Mouse (Mus musculus): ENCODE measurements around the gene Cited4.

Cited4 gene

DNA sequence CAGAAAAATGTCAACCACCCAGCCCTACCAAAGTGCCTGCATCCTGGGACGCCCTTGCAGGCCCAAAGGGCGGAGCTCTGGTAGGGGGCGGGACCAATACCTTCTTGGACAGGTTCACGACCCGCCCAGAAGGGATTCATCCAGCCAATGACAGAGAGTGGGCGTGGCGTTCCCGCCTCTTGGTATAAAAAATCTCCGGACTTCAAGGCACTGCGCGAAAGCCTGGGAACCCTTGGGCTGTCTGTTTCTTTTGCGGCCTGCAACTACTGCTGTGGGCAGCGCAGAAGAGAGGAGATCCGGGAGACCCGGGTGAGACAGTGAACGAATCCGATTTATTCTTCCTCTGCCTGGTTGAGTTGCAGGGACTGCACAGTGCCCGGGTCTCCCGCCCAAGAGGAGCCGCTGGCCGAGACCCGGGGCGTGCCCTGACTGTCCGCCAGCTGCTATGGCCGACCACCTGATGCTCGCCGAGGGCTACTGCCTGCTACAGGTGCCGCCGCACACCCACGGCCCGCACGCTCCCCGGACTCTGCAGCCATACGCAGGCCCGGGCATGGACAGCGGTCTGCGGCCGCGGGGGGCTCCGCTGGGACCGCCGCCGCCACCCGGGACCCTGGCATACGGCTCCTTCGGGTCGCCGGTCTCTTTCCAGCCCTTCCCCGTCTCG lies at the start of gene Cited4:
Cited4 (plus strand) TSS at position 215 of the 667 bp plus-strand sequence.
- DNase-seq (ENCODE audit: extremely low read depth, low read depth): peak; percentile 94

DNA sequence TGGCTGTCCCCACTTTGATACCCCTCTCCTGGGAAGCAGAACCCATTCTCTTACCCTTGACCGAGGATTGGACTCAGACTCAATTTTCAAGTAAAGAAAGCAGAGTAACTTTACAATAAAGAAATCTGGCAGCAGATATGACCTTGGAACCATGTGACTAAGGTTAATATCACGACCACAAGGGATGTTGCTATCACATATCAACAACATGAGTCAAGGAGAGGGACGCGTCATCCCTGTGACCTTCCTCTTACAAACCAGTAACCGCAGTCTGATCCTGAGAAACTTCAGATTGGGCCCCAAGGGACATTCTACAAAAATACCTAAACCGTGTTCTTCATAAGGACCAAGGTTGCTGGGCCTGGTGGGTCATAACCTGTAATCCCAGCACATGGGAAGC lies 38.6 kb upstream of the Cited4 start:
- no peak for DNase-seq (ENCODE audit: extremely low read depth, low read depth)

DNA sequence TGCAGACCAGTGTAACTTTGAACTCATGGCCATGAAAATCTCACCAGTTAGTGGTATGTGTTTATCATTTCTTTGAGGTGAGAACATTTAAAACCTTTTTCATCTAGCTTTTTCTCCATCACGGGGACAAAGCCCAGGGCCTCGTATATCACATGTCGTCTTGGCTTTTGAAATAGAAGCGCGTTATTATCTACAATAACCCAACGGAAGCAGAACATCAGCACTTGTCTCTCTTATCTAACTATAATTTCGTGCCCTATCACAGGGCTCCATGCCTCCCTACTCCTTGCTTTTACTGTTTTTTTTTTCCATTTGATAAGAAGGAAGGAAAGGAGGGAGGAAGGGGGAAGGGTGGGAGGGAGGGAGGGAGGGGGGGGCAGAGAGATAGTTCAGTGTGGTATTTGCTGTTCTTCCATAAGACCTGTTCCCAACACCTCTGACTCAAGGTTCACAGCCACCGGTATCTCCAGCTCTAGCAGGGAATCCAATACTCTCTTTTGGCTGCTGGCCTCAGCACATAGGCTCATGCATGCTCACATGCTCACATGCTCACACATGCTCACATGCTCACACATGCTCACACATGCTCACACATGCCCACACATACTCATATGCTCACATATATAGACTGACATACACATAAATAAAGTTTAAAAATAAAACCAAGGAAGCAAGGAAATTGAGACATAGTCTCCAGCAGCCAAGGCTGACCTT lies 36.0 kb upstream of the Cited4 start:
- DNase-seq (ENCODE audit: extremely low read depth, low read depth): peak; percentile 91

DNA sequence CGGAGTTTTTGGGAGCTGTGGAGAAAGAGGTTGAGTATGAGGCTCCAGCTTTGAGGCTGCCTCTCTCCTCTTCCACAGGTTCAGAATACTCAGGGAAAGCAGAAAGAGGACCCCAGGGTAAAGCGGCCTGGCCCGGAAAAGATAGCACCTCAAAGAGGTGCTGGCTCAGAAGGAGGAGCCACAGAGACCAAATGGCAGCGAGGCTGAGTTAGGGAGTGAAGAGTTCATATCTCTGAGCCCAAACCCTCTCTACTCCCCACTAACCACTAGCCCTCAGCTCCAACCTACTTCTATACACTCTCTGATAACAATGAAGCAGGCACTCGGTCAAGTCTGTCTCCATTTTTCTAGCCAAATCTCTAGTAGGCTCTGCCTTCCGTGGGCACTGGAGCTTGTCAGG lies 34.5 kb upstream of the Cited4 start:
- DNase-seq (ENCODE audit: extremely low read depth, low read depth): peak; percentile 91

DNA sequence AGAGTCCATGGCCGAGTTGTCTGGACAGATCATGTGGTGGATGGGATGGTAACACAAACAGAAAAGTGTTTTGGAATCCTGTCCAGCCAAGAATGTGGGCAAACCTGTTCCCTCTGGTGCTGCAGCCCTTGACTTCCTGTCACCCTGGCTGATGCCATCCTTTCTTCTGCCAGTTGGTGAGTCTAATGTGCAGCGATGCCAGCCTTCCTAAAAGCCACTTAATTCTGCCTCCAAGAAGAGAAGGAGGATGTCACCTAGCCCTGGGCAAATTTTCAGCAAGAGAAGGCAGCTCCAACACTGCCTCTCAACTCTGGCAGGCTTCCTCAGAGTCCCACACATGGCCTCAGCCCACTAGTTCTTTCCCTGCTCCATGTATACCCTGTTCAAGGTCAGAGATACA lies 31.0 kb upstream of the Cited4 start:
- DNase-seq (ENCODE audit: extremely low read depth, low read depth): no peak

DNA sequence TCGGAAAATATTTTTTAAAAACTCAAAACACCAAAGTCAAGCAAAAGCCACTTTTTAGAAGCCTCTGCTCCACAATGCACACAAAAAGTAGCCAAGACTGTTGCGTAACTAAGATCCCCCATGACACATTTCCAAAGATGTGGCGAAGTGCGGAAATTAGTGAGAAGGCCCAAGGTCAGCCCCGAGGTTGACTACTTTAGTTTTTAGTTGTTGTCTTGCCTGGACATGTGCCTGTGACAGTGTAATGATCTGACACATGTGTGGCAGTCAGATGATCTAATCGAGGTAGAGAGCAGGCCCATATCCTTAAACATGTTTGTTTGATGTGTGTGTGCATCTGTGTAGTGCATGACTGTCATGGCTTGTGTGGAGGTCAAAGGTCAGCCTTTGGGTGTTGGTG lies 24.4 kb upstream of the Cited4 start:
- no peak for DNase-seq (ENCODE audit: extremely low read depth, low read depth)

DNA sequence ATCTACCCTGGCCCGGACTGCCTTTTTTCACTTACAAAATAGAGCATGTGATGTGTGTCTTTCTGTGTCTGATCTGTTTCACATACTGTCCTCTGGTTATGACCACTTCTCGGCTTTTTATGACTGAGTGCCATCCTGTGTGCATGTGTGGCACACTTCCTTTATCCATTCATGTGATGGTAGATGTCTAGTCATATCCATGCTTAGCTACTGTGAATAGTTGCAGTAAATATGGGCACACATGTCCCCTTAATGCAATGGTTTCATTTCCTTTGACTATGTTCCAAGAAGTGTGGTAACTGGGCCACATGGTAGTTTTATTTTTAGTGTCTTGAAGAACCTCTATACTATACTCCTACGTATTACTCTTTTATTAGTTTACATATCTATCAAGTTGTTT lies 22.5 kb upstream of the Cited4 start:
- no peak for DNase-seq (ENCODE audit: extremely low read depth, low read depth)

DNA sequence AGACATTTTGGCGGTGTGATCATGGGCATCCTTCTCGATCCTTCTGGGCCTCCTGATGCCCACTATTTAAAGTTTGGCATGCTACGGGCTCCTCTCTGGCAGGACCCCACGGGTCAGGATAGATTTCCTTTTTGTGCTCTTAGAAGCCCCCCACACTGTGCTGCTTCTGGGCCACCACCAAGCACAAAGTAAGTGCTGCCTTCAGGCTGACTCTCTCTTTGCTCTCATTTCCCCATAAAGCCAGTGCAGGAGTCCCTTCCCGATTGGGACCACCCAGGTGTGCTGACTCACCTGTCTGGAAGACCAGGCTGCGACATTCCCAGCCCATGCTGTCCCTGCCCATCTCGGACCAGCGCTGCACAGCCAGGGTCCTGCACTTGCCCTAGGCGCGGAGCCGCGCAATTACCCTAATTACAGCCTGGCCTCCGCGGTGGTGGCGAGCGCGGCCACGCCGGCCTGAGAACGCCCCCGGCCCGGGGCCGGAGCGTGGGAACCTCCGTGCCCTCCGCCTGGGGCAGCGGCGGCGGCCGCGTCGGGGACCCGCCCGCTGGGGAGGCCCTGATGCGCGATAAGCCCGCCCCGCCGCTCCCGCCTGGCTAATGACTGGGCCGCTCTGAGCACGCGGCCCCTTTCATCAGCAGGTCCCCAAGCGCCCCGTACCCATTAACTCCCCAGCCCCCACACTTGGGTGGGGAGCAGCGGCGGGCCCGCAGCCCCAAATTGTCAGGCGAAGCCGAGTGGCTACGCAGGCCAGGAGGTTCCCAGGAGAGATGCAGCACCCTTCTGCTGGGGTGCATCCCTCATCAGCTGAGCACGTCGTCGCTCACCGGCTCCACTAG lies 16.8 kb upstream of the Cited4 start:
- no peak for DNase-seq (ENCODE audit: extremely low read depth, low read depth)

DNA sequence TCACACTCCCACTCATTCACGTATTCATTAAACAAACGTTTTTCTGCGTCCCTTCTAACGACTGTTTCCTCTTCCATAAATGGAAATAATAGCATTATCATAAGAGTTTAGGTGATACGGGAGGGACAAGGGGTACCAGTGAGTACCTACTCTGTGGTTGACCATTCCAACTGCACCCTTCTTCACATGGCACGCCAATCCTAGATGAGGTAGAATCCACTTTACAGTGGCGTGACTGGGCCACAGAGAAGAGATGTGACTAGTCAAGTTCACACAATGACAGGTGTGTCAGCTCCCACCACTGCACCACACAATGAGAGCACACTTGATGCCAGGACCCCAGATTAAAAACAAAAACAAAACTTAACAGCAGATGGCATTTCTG lies 16.2 kb upstream of the Cited4 start:
- no peak for DNase-seq (ENCODE audit: extremely low read depth, low read depth)

DNA sequence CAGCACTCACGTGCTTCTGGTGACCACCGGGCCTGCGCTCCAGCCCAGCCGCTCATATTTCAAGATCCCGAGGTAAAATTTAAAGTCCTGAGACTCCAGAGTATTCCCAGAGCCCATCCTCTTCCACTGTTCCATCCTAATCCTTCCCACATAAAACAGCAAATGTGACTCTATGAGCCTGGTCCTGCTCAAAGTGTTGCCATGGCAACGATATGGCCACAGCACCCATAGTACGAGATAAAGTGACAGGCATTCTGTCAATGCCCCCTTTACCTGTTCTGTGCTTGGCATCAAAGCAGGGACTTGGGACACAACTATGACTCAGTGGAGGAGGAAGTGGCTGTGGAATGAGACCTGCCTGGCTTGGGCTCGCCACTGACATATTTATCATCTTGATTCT lies 10.5 kb upstream of the Cited4 start:
- no peak for DNase-seq (ENCODE audit: extremely low read depth, low read depth)

DNA sequence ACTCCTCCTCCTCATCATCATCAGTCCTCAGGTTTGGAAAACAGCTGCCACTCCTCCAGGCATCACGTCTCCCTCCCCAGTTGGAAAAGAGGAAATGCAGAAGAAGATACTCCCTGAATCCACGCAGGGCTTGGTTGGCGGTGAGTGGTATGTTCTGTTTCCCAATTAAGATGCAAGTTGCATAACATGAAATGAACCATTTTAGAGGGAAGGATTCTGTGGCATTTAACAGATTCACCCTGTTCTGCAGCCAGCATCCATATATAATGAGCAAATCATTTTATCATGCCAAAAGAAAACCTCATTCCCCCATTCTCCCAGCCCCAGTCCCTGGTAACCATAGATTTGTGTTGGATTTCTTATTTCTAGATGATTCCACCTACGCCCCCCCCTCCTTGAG lies 5.9 kb upstream of the Cited4 start:
- DNase-seq (ENCODE audit: extremely low read depth, low read depth): no peak

DNA sequence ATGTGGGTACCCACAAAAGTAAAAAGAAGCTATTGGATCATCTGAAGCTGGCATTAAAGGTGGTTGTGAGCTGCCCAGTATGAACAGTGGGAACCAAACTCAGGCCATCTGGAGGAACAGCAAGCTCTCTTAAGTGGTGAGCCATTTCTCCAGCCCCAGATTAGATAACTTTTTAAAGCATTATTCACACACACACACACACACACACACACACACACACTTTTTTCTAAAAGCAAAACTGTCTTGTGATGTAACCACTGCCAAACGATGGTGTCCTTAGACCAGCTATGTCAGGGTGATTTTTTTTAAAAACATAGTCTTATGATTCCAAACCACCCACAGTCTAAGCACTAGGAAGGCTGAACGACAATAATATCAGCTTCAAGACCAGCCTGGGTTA lies 1.8 kb upstream of the Cited4 start:
- no peak for DNase-seq (ENCODE audit: extremely low read depth, low read depth)

DNA sequence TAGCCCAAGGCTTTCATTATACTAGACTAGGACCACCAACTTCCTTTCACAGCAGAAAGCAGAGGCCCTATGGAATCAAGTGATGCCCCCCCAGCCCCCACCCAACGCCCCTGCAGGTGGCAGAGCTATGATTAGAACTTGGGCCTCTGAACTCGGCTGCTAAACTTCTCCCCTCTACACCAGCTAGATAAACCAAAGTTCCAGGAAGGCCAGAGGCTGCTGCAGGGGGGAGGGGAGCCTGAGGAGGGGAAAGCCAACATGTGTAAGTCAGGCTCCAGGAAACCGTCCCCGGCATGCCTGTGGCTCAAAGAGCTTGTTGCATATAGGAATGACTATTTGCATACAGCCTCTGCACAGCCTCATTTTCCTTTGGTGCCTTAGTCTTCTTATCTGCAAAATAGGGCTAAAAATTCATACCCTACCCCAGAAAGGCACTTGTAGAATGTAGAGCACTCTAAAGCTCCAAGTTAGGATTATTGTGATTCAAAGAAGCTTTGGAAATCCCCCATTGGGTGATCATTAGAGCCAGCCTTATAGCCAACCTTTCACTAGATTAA lies 1.1 kb upstream of the Cited4 start:
- peak; percentile 90 for DNase-seq (ENCODE audit: extremely low read depth, low read depth)

DNA sequence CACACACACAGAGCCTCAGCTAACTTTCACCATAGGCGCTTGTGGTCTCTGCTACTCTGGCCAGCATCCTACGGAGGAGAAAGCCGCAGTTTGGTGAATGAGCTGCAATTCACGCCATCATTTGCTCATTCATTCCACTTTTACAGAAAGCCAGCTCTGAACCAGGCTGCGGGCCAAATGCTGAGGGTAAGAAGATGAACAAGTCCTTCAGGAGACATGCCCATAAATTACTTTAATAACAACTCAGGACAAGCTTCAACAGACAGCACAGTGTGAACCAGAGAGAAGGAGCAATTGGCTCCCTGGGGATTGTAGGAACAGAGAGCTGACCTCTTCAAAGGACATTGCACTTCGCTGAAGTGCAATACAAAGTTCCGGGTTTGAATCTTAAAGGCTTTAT lies 590 bp upstream of the Cited4 start:
- no peak for DNase-seq (ENCODE audit: extremely low read depth, low read depth)

DNA sequence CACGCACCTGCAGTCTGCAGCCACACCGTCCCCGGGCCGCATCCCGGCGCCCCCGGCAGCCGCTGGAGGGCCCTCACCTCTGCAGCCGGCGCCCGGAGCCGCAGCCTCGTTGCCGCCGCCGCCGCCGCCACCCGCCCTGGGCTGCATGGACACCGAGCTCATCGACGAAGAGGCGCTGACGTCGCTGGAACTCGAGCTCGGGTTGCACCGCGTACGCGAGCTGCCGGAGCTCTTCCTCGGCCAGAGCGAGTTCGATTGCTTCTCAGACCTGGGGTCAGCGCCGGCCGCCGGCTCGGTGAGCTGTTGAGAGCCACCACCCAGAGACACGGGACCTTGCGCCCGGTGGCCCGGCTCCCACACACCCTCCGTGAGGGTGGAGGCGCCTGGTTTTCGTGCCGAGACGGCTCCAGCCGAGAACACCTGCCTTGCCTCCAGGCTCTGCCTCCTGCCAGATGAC lies 701 bp downstream of the Cited4 start:
- no peak for DNase-seq (ENCODE audit: extremely low read depth, low read depth)

DNA sequence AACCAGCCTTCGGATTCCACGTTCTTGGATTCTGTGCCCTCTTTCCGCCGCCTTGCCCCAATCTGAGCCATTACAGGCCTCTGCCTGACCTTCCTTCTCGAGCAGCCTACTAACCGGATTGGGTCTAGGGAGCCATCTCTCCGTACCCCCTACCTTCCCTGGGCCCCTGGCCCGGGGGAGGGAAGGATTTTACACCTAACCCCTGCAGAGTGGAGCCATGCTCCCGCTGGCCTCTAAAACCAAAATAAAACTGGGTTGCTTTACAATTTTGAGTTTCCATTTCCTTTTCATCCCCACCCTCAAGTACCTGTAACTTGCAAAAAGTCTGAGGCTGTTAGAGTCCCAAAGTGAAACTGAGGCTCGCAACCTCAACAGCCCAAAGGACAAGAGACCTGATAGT lies 1.2 kb downstream of the Cited4 start:
- DNase-seq (ENCODE audit: extremely low read depth, low read depth): no peak

DNA sequence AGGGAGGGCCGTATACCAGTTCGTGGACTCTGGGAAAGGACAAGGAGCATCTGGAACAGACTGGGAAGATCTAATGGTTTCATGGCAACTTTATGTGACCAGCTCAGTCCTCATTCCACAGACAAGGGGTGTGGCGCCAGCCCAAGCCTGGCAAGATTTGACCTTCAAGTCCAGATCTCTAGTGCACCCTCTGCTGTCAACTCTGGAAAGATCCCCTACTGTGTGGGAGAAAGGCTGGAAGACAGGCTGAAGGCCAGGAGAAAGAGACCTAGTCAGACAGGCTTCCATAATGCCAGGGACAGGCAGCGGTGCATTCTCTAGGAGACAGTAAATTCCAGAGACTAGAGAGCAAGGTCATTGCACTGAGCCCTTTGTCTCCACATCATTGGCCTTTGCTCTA lies 2.2 kb downstream of the Cited4 start:
- no peak for DNase-seq (ENCODE audit: extremely low read depth, low read depth)

DNA sequence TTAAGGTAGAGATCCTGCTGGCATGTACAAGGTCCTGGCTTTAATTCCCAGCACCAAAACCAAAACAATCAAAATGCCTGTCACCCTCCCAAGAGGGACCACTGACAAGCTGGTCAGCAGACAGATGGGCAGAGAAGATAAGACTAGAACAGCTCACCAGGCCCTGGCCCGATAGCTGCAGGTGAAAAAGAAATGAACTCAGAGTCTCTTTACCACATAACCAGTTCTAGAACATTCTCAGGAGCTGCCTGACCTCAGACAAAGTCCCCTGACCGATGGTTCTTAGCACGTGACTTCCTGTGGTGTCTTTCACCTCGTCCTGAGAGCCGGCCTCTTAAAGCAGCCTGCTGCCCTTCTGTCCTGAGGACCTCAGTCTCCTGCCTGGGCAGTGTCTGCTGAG lies 3.2 kb downstream of the Cited4 start:
- no peak for DNase-seq (ENCODE audit: extremely low read depth, low read depth)

DNA sequence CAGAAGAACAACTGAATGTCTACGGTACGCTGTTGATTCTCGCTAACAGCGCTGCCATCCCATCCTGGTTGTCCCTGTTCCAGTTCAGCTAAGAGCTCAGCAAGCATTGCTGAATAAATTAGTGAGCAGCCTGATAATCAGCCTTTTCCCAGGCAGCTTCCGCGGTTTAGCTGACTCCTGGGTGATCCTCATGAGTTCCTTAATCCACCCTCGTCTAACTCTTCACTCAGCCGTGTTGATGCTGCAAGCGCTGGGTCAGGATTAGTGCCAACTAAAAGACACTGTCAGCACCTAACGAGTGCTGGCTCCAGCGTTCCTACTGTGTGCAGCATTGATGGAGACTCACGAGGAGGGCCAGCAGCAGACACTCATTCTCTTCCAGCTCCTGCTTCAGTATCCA lies 4.7 kb downstream of the Cited4 start:
- DNase-seq (ENCODE audit: extremely low read depth, low read depth): no peak

DNA sequence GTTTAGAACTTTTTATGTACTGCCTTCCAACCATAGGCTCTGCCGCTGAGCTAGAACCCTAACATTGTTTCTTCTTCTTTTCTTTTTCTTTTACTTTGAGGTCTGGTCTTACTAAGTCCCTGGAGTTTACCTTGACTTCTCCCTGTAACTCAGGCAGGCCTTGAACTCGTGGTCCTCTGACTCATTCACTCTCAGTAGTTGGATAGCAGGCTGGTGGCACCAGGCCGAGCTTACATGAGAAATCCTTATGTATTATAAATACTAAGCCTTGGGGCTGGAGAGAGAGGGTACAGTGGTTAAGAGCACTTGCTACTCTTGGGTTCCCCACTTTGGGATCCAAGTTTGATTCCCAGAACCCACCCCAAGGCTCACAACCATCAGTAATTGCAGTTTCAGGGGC lies 7.2 kb downstream of the Cited4 start:
- DNase-seq (ENCODE audit: extremely low read depth, low read depth): no peak

DNA sequence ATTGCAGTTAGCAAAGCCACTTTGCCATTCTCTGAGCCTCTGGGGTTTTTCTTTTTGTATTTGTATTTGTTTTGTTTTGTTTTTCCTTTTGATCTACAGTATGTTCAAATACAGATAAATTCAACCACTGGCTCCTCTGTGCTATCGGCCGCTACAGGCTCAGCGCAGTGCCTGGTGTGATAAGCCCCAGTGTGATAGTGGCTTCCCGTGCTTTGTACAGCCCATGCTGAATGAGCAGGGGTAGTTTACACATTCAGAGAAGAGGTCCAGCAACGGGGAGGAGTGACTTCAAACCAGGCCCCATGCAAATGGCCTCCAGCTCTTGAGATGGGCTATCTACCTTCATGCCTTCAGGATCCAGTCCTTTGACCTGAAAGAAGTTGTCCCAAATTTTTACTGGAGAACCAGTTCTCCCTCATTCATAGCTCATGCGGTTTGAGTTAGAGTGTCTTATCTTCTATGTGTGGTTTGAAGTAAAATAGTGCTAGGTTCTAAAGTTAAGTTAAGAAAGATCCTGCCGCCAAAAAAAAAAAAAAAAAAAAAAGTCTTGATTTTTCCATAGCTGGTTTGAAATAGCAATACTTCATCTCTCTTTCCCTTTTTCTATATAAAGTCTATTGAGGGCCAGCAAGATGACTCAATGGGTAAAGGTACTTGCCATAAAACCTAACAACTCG lies 8.5 kb downstream of the Cited4 start:
- DNase-seq (ENCODE audit: extremely low read depth, low read depth): peak; percentile 93

All from MEL-GATA-1-ER (cell line).